Mouse (Mus musculus): ENCODE data around the gene Rpa1.

DNA sequence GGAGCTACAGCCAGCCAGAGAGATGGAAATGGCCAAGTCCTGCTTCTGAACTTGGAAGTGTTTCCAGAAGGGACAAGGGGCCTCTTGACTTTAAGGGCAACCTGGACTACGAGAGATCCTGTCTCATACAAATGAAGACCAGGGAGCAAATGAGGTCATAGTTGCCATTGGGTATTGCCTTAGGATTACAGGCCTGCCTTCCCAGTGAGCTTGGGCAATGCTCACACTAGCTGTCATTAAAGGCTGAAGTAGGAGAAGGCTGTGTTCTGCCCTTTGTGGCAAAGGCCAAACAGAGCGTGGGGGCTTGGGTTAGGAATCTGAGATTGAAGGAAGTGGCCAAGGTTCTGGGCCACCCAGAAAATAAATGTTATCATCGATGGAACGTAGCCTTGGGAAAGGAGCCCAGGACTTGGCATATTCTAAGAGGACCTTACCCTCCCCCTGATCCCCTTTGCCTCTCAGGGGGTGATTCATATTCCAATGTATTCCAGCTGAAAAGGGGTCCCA lies 97.1 kb downstream of the Rpa1 start:
- TF ChIP-seq MAFK (IDR thresholded peaks at IDR 0.05; ENCODE audit: insufficient replicate concordance, low read length) (no peak), CTCF (conservative IDR thresholded peaks at IDR 0.05 in 1 of 2, IDR thresholded peaks at IDR 0.05 in 1 of 2; ENCODE audit: low read depth in 2 of 2, low read length in 2 of 2) (no peak), CHD1 (IDR thresholded peaks at IDR 0.05; ENCODE audit: low read depth, low read length) (no peak), POLR2A (IDR thresholded peaks at IDR 0.05; ENCODE audit: low read depth, low read length) (no peak), NRF1 (IDR thresholded peaks at IDR 0.05; ENCODE audit: low read depth, low read length) (no peak), ZC3H11A (IDR thresholded peaks at IDR 0.05; ENCODE audit: low read depth, low read length) (no peak), ELF1 (IDR thresholded peaks at IDR 0.05; ENCODE audit: low read depth, low read length) (no peak), EP300 (IDR thresholded peaks at IDR 0.05; ENCODE audit: low read length) (no peak), BHLHE40 (IDR thresholded peaks at IDR 0.05; ENCODE audit: low read depth, low read length) (no peak), JUND (conservative IDR thresholded peaks at IDR 0.05; ENCODE audit: low read depth, low read length) (no peak), UBTF (IDR thresholded peaks at IDR 0.05; ENCODE audit: low read depth, low read length) (no peak)
